Mouse (Mus musculus) embryonic fibroblast, embryonic 13.5 days (primary cell): ENCODE data around the gene Pip4k2b.

Source experiments
- CTCF ChIP-seq: IDR thresholded peaks from 2 replicates; pipeline ENCODE4 v1.5.1; 2011; ENCODE audit warnings: mild to moderate bottlenecking, control low read depth, low read length, moderate library complexity, borderline replicate concordance; ENCODE audit not compliant: insufficient read depth
- POLR2A ChIP-seq: IDR thresholded peaks from 2 replicates; pipeline ENCODE4 v1.6.1; 2011; ENCODE audit warnings: low read depth, mild to moderate bottlenecking, control low read depth, low read length, moderate library complexity

DNA sequence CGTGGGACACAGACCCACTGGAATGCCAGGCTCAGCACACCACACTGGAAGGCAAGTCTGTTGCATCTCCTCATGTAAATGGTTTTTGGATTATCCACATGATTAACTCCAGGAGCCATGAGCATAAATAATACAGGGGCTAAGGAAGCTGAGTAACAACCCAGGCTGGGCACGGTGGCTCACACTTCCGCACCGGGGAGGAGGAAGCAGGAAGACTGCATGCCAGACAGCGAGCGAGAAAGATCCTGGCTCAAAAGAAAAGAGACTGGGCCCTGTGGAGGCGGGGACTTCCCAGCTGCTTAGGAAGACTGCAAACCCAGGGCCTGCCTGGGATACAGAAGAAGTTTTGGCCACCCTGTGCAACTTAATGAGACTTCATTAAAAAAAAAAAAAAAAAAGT lies 4.3 kb downstream of the Pip4k2b start:
- TF ChIP-seq CTCF = no peak
- no peak for TF ChIP-seq POLR2A
